Mouse (Mus musculus): ENCODE measurements around the gene Usf3.

Usf3 gene

GRCm38 (mm10) chr16:44173966-44174530 lies 1.0 kb downstream of the Usf3 start:
- no peak for DNase-seq (ENCODE audit: low spot score in 2 of 2)

GRCm38 (mm10) chr16:44175001-44175400 lies 2.0 kb downstream of the Usf3 start:
- no peak for DNase-seq (ENCODE audit: low spot score in 2 of 2)

- no peak for DNase-seq (ENCODE audit: low spot score in 2 of 2)
Measured at GRCm38 (mm10) chr16:44176511-44176910, 3.5 kb downstream of the Usf3 start.

- no peak for DNase-seq (ENCODE audit: low spot score in 2 of 2)
Measured at GRCm38 (mm10) chr16:44178555-44178954, 5.5 kb downstream of the Usf3 start.

- DNase-seq (ENCODE audit: low spot score in 2 of 2), result no peak
Measured at GRCm38 (mm10) chr16:44182597-44182996, 9.6 kb downstream of the Usf3 start.

GRCm38 (mm10) chr16:44184769-44185168 lies 11.7 kb downstream of the Usf3 start:
- no peak for DNase-seq (ENCODE audit: low spot score in 2 of 2)

GRCm38 (mm10) chr16:44187172-44187571 lies 14.1 kb downstream of the Usf3 start:
- DNase-seq (ENCODE audit: low spot score in 2 of 2), result no peak

- no peak for DNase-seq (ENCODE audit: low spot score in 2 of 2)
Measured at GRCm38 (mm10) chr16:44188766-44189165, 15.7 kb downstream of the Usf3 start.

GRCm38 (mm10) chr16:44190032-44190431 lies 17.0 kb downstream of the Usf3 start:
- DNase-seq (ENCODE audit: low spot score in 2 of 2), result no peak

GRCm38 (mm10) chr16:44190968-44191367 lies 17.9 kb downstream of the Usf3 start:
- no peak for DNase-seq (ENCODE audit: low spot score in 2 of 2)

- no peak for DNase-seq (ENCODE audit: low spot score in 2 of 2)
Measured at GRCm38 (mm10) chr16:44199066-44199703, 26.1 kb downstream of the Usf3 start.

GRCm38 (mm10) chr16:44200146-44200545 lies 27.1 kb downstream of the Usf3 start:
- DNase-seq (ENCODE audit: low spot score in 2 of 2), result no peak

GRCm38 (mm10) chr16:44204331-44204730 lies 31.3 kb downstream of the Usf3 start:
- DNase-seq (ENCODE audit: low spot score in 2 of 2), result peak in 1 of 2 experiments; percentile 6

GRCm38 (mm10) chr16:44205973-44206372 lies 32.9 kb downstream of the Usf3 start:
- no peak for DNase-seq (ENCODE audit: low spot score in 2 of 2)

GRCm38 (mm10) chr16:44210156-44211053 lies 37.4 kb downstream of the Usf3 start:
- DNase-seq (ENCODE audit: low spot score in 2 of 2), result no peak

GRCm38 (mm10) chr16:44211054-44211414 lies 38.0 kb downstream of the Usf3 start:
- DNase-seq (ENCODE audit: low spot score in 2 of 2), result no peak

GRCm38 (mm10) chr16:44212703-44213102 lies 39.7 kb downstream of the Usf3 start:
- no peak for DNase-seq (ENCODE audit: low spot score in 2 of 2)

GRCm38 (mm10) chr16:44215513-44215912 lies 42.5 kb downstream of the Usf3 start:
- no peak for DNase-seq (ENCODE audit: low spot score in 2 of 2)

- DNase-seq (ENCODE audit: low spot score in 2 of 2), result no peak
Measured at GRCm38 (mm10) chr16:44216417-44216816, 43.4 kb downstream of the Usf3 start.

GRCm38 (mm10) chr16:44221463-44221862 lies 48.4 kb downstream of the Usf3 start:
- no peak for DNase-seq (ENCODE audit: low spot score in 2 of 2)

GRCm38 (mm10) chr16:44226706-44227291 lies 53.8 kb downstream of the Usf3 start:
- no peak for DNase-seq (ENCODE audit: low spot score in 2 of 2)

GRCm38 (mm10) chr16:44233019-44233418 lies 60.0 kb downstream of the Usf3 start:
- no peak for DNase-seq (ENCODE audit: low spot score in 2 of 2)
